Mouse (Mus musculus) MEL (cell line): Measurements from ENCODE around the gene Pptc7. TPM values are rescaled to one million over a fixed set of nuclear protein-coding genes. Genes with fewer than 3 reads are reported as not detected.

Experiments
- DNase-seq: peaks from one replicate; pipeline ENCODE4 v3.0.0; 2011; ENCODE audit warnings: low read depth, low spot score
- H3K27ac ChIP-seq: 2 replicates; pipeline ENCODE4 v1.5.1; 2012; ENCODE audit warnings: low read depth, mild to moderate bottlenecking, control low read depth, low read length, moderate library complexity; ENCODE audit not compliant: control insufficient read depth
- H3K27me3 ChIP-seq, 2 experiments: fragments of 150-350 bp in 1 of 2; sonication (generic) in 1 of 2; 2 replicates each; pipeline ENCODE4 v1.6.1; 2012; ENCODE audit warnings: low read length in 2 of 2, mild to moderate bottlenecking in 2 of 2, improper control_type of control experiment in 1 of 2, moderate library complexity in 1 of 2; ENCODE audit not compliant: insufficient read depth in 2 of 2, control insufficient read depth in 1 of 2
- H3K36me3 ChIP-seq, 2 experiments: 2 replicates each; pipeline ENCODE4 v1.6.1; 2012 to 2014; ENCODE audit warnings: low read length in 2 of 2, improper control_type of control experiment in 1 of 2, inconsistent platforms in 1 of 2, mild to moderate bottlenecking in 1 of 2; ENCODE audit not compliant: insufficient read depth in 2 of 2, control insufficient read depth in 1 of 2
- H3K4me1 ChIP-seq, 2 experiments: fragments of 150-350 bp in 1 of 2; sonication (generic) in 1 of 2; 2 replicates each; pipeline ENCODE4 v1.6.1; 2012; ENCODE audit warnings: low read length in 2 of 2, improper control_type of control experiment in 1 of 2, mild to moderate bottlenecking in 1 of 2; ENCODE audit not compliant: insufficient read depth in 2 of 2, control insufficient read depth in 1 of 2
- H3K4me3 ChIP-seq, 2 experiments: fragments of 150-350 bp in 1 of 2; sonication (generic) in 1 of 2; 2 replicates each; pipeline ENCODE4 v1.5.1; 2012; ENCODE audit warnings: low read depth in 2 of 2, low read length in 2 of 2, mild to moderate bottlenecking in 2 of 2, moderate library complexity in 2 of 2, control low read depth in 1 of 2, improper control_type of control experiment in 1 of 2; ENCODE audit not compliant: control insufficient read depth in 1 of 2, insufficient read depth in 1 of 2
- H3K79me2 ChIP-seq: 2 replicates; pipeline ENCODE4 v1.6.1; 2012; ENCODE audit warnings: mild to moderate bottlenecking, low read length, moderate library complexity; ENCODE audit not compliant: control insufficient read depth, poor library complexity, insufficient read depth
- H3K9ac ChIP-seq: 2 replicates; pipeline ENCODE4 v1.6.1; 2012; ENCODE audit warnings: low read depth, mild to moderate bottlenecking, control low read depth, low read length, moderate library complexity; ENCODE audit not compliant: control insufficient read depth, poor library complexity, severe bottlenecking
- H3K9me3 ChIP-seq: fragments of 150-350 bp; sonication (generic); replicated peaks from 2 replicates; pipeline ENCODE4 v1.6.1; 2012; ENCODE audit warnings: mild to moderate bottlenecking, low read length, improper control_type of control experiment, moderate library complexity; ENCODE audit not compliant: insufficient read depth
- ETS1 ChIP-seq: IDR thresholded peaks from 2 replicates; pipeline ENCODE4 v1.6.1; 2012; ENCODE audit warnings: low read depth, mild to moderate bottlenecking, inconsistent platforms, low read length, improper control_type of control experiment, moderate library complexity
- MAX ChIP-seq: IDR thresholded peaks from 2 replicates; pipeline ENCODE4 v1.6.1; 2011; ENCODE audit warnings: low read length, improper control_type of control experiment
- MAZ ChIP-seq: IDR thresholded peaks from 2 replicates; pipeline ENCODE4 v1.6.1; 2012; ENCODE audit warnings: low read depth, mild to moderate bottlenecking, inconsistent platforms, low read length, improper control_type of control experiment
- MEF2A ChIP-seq: IDR thresholded peaks from 2 replicates; pipeline ENCODE4 v1.6.1; 2014; ENCODE audit warnings: low read depth, mild to moderate bottlenecking, inconsistent platforms, low read length, improper control_type of control experiment; ENCODE audit not compliant: poor library complexity, insufficient replicate concordance, severe bottlenecking; ENCODE audit errors: extremely low read depth
- MYB ChIP-seq: IDR thresholded peaks from 2 replicates; pipeline ENCODE4 v1.6.1; 2011; ENCODE audit warnings: mild to moderate bottlenecking, low read depth, low read length, improper control_type of control experiment
- MYC ChIP-seq: IDR thresholded peaks from 2 replicates; pipeline ENCODE4 v1.6.1; 2011; ENCODE audit warnings: low read depth, mild to moderate bottlenecking, low read length, improper control_type of control experiment, moderate library complexity
- NELFE ChIP-seq: IDR thresholded peaks from 2 replicates; pipeline ENCODE4 v1.6.1; 2011; ENCODE audit warnings: low read depth, low read length, improper control_type of control experiment
- SIN3A ChIP-seq: IDR thresholded peaks from 2 replicates; pipeline ENCODE4 v1.6.1; 2012; ENCODE audit warnings: low read length, improper control_type of control experiment, inconsistent platforms
- TAL1 ChIP-seq: IDR thresholded peaks from 2 replicates; pipeline ENCODE4 v1.6.1; 2012; ENCODE audit warnings: mild to moderate bottlenecking, inconsistent platforms, low read length, moderate library complexity, mixed read lengths
- USF1 ChIP-seq: IDR thresholded peaks from 2 replicates; pipeline ENCODE4 v1.6.1; 2014; ENCODE audit warnings: low read depth, mild to moderate bottlenecking, inconsistent platforms, low read length, improper control_type of control experiment, moderate library complexity
- ZC3H11A ChIP-seq: IDR thresholded peaks from 2 replicates; pipeline ENCODE4 v1.6.1; 2012; ENCODE audit warnings: low read depth, mild to moderate bottlenecking, inconsistent platforms, low read length, improper control_type of control experiment
- ZKSCAN1 ChIP-seq: IDR thresholded peaks from 2 replicates; pipeline ENCODE4 v1.6.1; 2012; ENCODE audit warnings: low read depth, mild to moderate bottlenecking, inconsistent platforms, low read length, improper control_type of control experiment, moderate library complexity
- ZMIZ1 ChIP-seq: IDR thresholded peaks from 2 replicates; pipeline ENCODE4 v1.6.1; 2012; ENCODE audit warnings: low read depth, mild to moderate bottlenecking, inconsistent platforms, low read length, improper control_type of control experiment, moderate library complexity
- ZNF384 ChIP-seq: IDR thresholded peaks from 2 replicates; pipeline ENCODE4 v1.6.1; 2012; ENCODE audit warnings: low read depth, mild to moderate bottlenecking, inconsistent platforms, low read length, improper control_type of control experiment
- polyA plus RNA-seq, 2 experiments: library from polyadenylated mRNA; stranded (reverse) in 1 of 2; unstranded in 1 of 2; fragments of >175 nt in 1 of 2; fragments of >200 nt in 1 of 2; gene quantifications; 2 replicates each; pipeline versions ENCODE4 v1.2.1 to v1.2.4; 2012; ENCODE audit warnings: low replicate concordance in 2 of 2, low read depth in 1 of 2; ENCODE audit not compliant: insufficient read length in 2 of 2, insufficient read depth in 1 of 2, missing spikeins in 1 of 2
- total RNA-seq: library from RNA; depleted of rRNA; stranded (reverse); fragments of 300-350 nt; gene quantifications from 2 replicates; pipeline ENCODE4 v1.2.3, GENCODE M21; 2012

The Pptc7 gene
- total and polyA plus RNA-seq, 3 experiments = 17.3 to 22.3 TPM; not detected in 1

DNA sequence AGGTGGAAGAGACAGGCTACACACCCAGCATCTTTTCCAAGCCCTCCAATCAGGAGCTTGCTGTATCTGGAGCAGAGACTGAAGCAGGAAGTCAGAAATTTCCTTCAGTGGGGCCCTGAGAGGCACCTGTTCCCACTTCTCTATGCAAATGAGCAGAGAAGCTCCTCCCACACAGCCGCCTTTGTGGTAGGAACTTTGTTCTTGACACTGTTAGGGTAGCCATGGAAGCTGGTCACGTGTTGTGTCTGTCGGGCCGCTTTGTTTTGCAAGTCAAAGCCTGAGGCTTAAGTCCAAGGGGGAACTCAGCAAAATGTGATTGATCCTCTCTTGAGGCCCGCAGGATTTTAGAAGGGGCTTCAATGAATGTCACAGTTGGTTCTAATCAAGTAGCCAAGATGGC is 9.4 kb upstream of the Pptc7 start:
- H3K9ac ChIP-seq = no peak overlapping the region
- TF ChIP-seq TAL1 = no peak
- TF ChIP-seq USF1 = peak; percentile 43; the same call in 1 of the 2 replicates
- no peak for TF ChIP-seq MYC
- TF ChIP-seq, all 39 proteins: peak for 1
- H3K9me3 ChIP-seq = no peaks in the 10 kb centered on the region
- 0 out of 4 replicates have a peak, but pooled peaks cover 0 to 2% of the 10 kb centered on the region in 2 experiments for H3K27me3 ChIP-seq
- no peak for DNase-seq
- no peak overlapping the region for H3K4me3 ChIP-seq
- H3K79me2 ChIP-seq = no peaks in the 10 kb centered on the region
- H3K27ac ChIP-seq = no peak overlapping the region
- H3K4me1 ChIP-seq = peaks cover 0 to 15% of the 10 kb centered on the region in 2 experiments; a peak in 3 of 4 replicates
- peaks cover 0 to 4% of the 10 kb centered on the region in 2 experiments; a peak in 2 of 4 replicates for H3K36me3 ChIP-seq

DNA sequence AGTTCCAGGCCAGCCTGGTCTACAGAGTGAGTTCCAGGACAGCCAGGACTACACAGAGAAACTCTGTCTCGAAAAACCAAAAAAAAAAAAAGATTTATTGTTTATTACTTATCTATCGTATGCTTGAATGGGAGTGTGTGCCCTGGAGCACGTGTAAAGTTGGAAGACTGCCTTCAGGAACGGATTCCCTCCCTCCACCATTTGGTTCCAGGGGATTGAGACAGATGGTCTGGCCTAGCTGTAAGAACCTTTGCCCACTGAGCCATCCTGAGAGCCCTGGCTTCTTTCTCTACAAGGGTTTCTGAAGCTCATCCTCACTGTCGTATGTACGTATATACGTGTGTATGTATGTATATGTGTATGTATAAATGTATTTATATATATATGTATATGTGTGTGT is 5.2 kb upstream of the Pptc7 start:
- H3K9ac ChIP-seq = no peak overlapping the region
- DNase-seq = no peak
- TF ChIP-seq ZNF384 (no peak), MAX (no peak), NELFE (no peak), MEF2A (no peak), ZMIZ1 (no peak), ZC3H11A (no peak), MYB (no peak), MAZ (no peak), TAL1 (no peak), SIN3A (no peak), ZKSCAN1 (no peak), MYC (no peak), ETS1 (no peak)
- TF ChIP-seq, all 39 proteins: peak for 0
- Histone ChIP-seq H3K27me3 (0 out of 4 replicates have a peak, but pooled peaks cover 0 to 2% of the 10 kb centered on the region in 2 experiments), H3K36me3 (peaks cover 0 to 31% of the 10 kb centered on the region in 2 experiments; a peak in 2 of 4 replicates), H3K79me2 (no peaks in the 10 kb centered on the region), H3K4me1 (peaks cover 12 to 37% of the 10 kb centered on the region in 2 experiments), H3K4me3 (no peak overlapping the region), H3K27ac (no peak overlapping the region), H3K9me3 (no peaks in the 10 kb centered on the region)
